In genomic region chr2:51753565-51754031, GRCm38 (mm10) we compare ENCODE assay signal across 14 mouse cellular contexts.
A peak's percentile ranks its signal among the peaks of the same experiment; 100 is the strongest.
DNase-seq lines count a peak whose midpoint lies in the region; ATAC-seq lines count a peak whose summit lies in the region.
"Had no signal": no experiment of that assay in that cellular context is flagged by ENCODE, and none has a peak within 500 bp of the region (broad histone marks: within the 10 kb centered on the region; RNA-seq: fewer than 3 reads in every experiment).

No protein-coding gene starts in this region.

- no peak overlapping the region for H3K4me2 ChIP-seq in embryonic facial prominence, embryonic 14.5 days (ENCODE audit: low read depth, low read length)
- H3K4me2 ChIP-seq in forebrain, embryonic 13.5 days: peak overlapping the region; percentile 32
- H3K4me2 ChIP-seq in hindbrain, embryonic 15.5 days: peak overlapping the region; percentile 32
- H3K4me2 ChIP-seq in midbrain, embryonic 16.5 days (ENCODE audit: low read length): peak overlapping the region; percentile 27
- H3K4me2 ChIP-seq: heart, embryonic 11.5 days; limb, embryonic 12.5 days had no signal

- H3K27me3 ChIP-seq in embryonic facial prominence, embryonic 14.5 days (replicated peaks; ENCODE audit: control insufficient read depth, insufficient read depth, low read length): no peaks in the 10 kb centered on the region
- no peaks in the 10 kb centered on the region for H3K27me3 ChIP-seq in embryonic facial prominence, embryonic 10.5 days (replicated peaks; ENCODE audit: low read depth, poor library complexity, severe bottlenecking)
- H3K27me3 ChIP-seq in forebrain, embryonic 13.5 days: no peaks in the 10 kb centered on the region
- H3K27me3 ChIP-seq in hindbrain, embryonic 15.5 days: no peaks in the 10 kb centered on the region
- no peaks in the 10 kb centered on the region for H3K27me3 ChIP-seq in midbrain, embryonic 16.5 days (ENCODE audit: control insufficient read depth, insufficient read depth, low read depth, low read length)
- H3K27me3 ChIP-seq: limb, embryonic 12.5 days had no signal

- DNase-seq in embryonic facial prominence, embryonic 14.5 days (ENCODE audit: low spot score): no peak
- no peak for DNase-seq in embryonic facial prominence, embryonic 10.5 days (ENCODE audit: low spot score)
- DNase-seq in layer of hippocampus, adult 18-20 months (ENCODE audit: low spot score in 2 of 2): no peak
- DNase-seq in urinary bladder, adult 2 months (ENCODE audit: low spot score): no peak
- no peak for DNase-seq in lung, postnatal 10 days
- DNase-seq: right cerebral cortex, adult 18-20 months; thymus, postnatal 14 days had no signal

- WGBS in embryonic facial prominence, embryonic 14.5 days: 35% methylated on average over 7 of the region's 7 CpGs
- WGBS in embryonic facial prominence, embryonic 10.5 days: 47% methylated on average over 7 of the region's 7 CpGs
- 20% methylated on average over 7 of the region's 7 CpGs for WGBS in forebrain, embryonic 13.5 days
- 19% methylated on average over 7 of the region's 7 CpGs for WGBS in hindbrain, embryonic 15.5 days
- WGBS in midbrain, embryonic 16.5 days: 19% methylated on average over 7 of the region's 7 CpGs

- H3K36me3 ChIP-seq in embryonic facial prominence, embryonic 14.5 days (ENCODE audit: control insufficient read depth, insufficient read depth, low read length): no peaks in the 10 kb centered on the region
- H3K36me3 ChIP-seq in embryonic facial prominence, embryonic 10.5 days (replicated peaks): no peaks in the 10 kb centered on the region
- no peaks in the 10 kb centered on the region for H3K36me3 ChIP-seq in forebrain, embryonic 13.5 days (ENCODE audit: poor library complexity, severe bottlenecking)
- H3K36me3 ChIP-seq in hindbrain, embryonic 15.5 days: no peaks in the 10 kb centered on the region
- no peaks in the 10 kb centered on the region for H3K36me3 ChIP-seq in midbrain, embryonic 16.5 days (ENCODE audit: control insufficient read depth, insufficient read depth, low read length)
- H3K36me3 ChIP-seq: G1E; limb, embryonic 12.5 days had no signal

- 0 out of 2 replicates have a peak, but pooled peaks cover 5% of the 10 kb centered on the region for H3K9me3 ChIP-seq in embryonic facial prominence, embryonic 14.5 days (ENCODE audit: control insufficient read depth, low read length)
- H3K9me3 ChIP-seq in embryonic facial prominence, embryonic 10.5 days: no peaks in the 10 kb centered on the region
- no peaks in the 10 kb centered on the region for H3K9me3 ChIP-seq in forebrain, embryonic 13.5 days (replicated peaks)
- no peaks in the 10 kb centered on the region for H3K9me3 ChIP-seq in hindbrain, embryonic 15.5 days
- H3K9me3 ChIP-seq in midbrain, embryonic 16.5 days (replicated peaks; ENCODE audit: control insufficient read depth, low read length, poor library complexity, severe bottlenecking): peaks cover 6% of the 10 kb centered on the region; the same call in 1 of the 2 replicates
- H3K9me3 ChIP-seq: limb, embryonic 12.5 days had no signal

- no peak overlapping the region for H3K4me3 ChIP-seq in embryonic facial prominence, embryonic 14.5 days (ENCODE audit: low read depth, low read length)
- H3K4me3 ChIP-seq in embryonic facial prominence, embryonic 10.5 days: no peak overlapping the region
- no peak overlapping the region for H3K4me3 ChIP-seq in forebrain, embryonic 13.5 days
- H3K4me3 ChIP-seq in hindbrain, embryonic 15.5 days: no peak overlapping the region
- H3K4me3 ChIP-seq in midbrain, embryonic 16.5 days (ENCODE audit: low read depth, low read length): no peak overlapping the region
- H3K4me3 ChIP-seq: limb, embryonic 12.5 days had no signal

- no peak overlapping the region for H3K27ac ChIP-seq in embryonic facial prominence, embryonic 14.5 days (replicated peaks; ENCODE audit: low read depth, low read length)
- H3K27ac ChIP-seq in embryonic facial prominence, embryonic 10.5 days (replicated peaks): no peak overlapping the region
- peak overlapping the region; percentile 78 for H3K27ac ChIP-seq in forebrain, embryonic 13.5 days
- 0 out of 2 replicates have a peak overlapping the region, but pooled peaks have one; percentile 38 for H3K27ac ChIP-seq in hindbrain, embryonic 15.5 days (replicated peaks)
- peak overlapping the region; percentile 54; the same call in 1 of the 2 replicates for H3K27ac ChIP-seq in midbrain, embryonic 16.5 days (ENCODE audit: low read length)
- H3K27ac ChIP-seq: limb, embryonic 12.5 days; macrophage had no signal

- H3K4me1 ChIP-seq in embryonic facial prominence, embryonic 14.5 days (ENCODE audit: control insufficient read depth, insufficient read depth, low read length): no peaks in the 10 kb centered on the region
- peaks cover 8% of the 10 kb centered on the region for H3K4me1 ChIP-seq in embryonic facial prominence, embryonic 10.5 days
- peaks cover 18% of the 10 kb centered on the region for H3K4me1 ChIP-seq in forebrain, embryonic 13.5 days
- peaks cover 16% of the 10 kb centered on the region for H3K4me1 ChIP-seq in hindbrain, embryonic 15.5 days (replicated peaks)
- peaks cover 11% of the 10 kb centered on the region for H3K4me1 ChIP-seq in midbrain, embryonic 16.5 days (ENCODE audit: control insufficient read depth, insufficient read depth, low read length)

- peak; percentile 87 for ATAC-seq in embryonic facial prominence, embryonic 14.5 days (ENCODE audit: low read depth)
- ATAC-seq in forebrain, embryonic 13.5 days: peak; percentile 83
- peak; percentile 27; the same call in 1 of the 2 replicates for ATAC-seq in hindbrain, embryonic 15.5 days (ENCODE audit: low FRiP score, low read depth)
- peak; percentile 61; the same call in 1 of the 2 replicates for ATAC-seq in midbrain, embryonic 16.5 days

- H3K9ac ChIP-seq in embryonic facial prominence, embryonic 14.5 days (ENCODE audit: low read depth, low read length): no peak overlapping the region
- no peak overlapping the region for H3K9ac ChIP-seq in forebrain, embryonic 13.5 days
- no peak overlapping the region for H3K9ac ChIP-seq in hindbrain, embryonic 15.5 days
- H3K9ac ChIP-seq in midbrain, embryonic 16.5 days (ENCODE audit: low read depth, low read length): no peak overlapping the region
- H3K9ac ChIP-seq: limb, embryonic 12.5 days had no signal

Comparison
In these comparisons a context has a peak if more than half of its experiments do, and no peak if none do; other contexts are left out.
1. ATAC-seq: peak in every context shown above with its lines; median percentile 87 in embryonic facial prominence, embryonic 14.5 days; 83 in forebrain, embryonic 13.5 days; 61 in midbrain, embryonic 16.5 days; 27 in hindbrain, embryonic 15.5 days.
2. H3K27ac ChIP-seq: peak in forebrain, embryonic 13.5 days (single experiment), hindbrain, embryonic 15.5 days (single experiment) and midbrain, embryonic 16.5 days (single experiment); none in embryonic facial prominence, embryonic 14.5 days (single experiment) and embryonic facial prominence, embryonic 10.5 days (single experiment).